In the genomic region with DNA sequence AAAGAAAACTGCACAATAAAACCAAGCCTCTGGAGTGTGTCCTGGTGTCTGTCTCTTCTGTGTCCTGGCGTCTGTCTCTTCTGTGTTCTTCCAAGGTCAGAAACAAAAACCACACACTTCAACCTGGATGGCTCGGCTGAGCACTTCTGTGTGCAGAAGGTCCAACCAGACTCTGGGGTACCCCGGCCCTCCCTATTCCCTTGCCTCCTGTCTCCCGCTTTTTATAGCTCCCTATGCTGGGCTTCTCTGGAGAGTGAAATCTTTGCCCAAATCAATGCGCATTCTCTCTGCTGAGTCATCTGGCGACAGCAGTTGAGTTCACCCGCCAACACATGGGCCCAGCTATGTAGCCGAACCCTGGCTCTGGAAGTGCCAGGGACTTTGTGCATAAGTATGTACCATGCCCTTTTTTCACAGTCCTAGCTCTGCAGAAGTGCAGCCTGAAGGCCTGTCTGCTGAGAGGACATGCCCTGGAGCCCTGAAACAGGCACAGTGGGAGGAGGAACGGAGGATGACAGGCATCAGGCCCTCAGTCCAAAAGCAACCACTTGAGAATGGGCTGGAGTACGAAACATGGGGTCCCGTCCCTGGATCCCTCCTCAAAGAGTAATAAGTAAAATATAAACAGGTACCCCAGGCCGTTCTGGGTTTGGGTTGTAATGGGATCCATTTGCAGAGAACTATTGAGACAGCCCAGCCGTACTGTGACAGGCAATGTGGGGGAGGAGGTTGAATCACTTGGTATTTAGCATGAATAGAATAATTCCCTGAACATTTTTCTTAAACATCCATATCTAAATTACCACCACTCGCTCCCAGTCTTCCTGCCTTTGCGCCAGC, we compare ENCODE assay signal across 13 mouse cellular contexts. TPM values are rescaled to one million over a fixed set of nuclear protein-coding genes. Genes with fewer than 3 reads are reported as not detected.
DNase-seq lines count a peak whose midpoint lies in the region; TF ChIP-seq lines count a peak whose summit lies in the region.
"Had no signal": no experiment of that assay in that cellular context is flagged by ENCODE, and none has a peak within 500 bp of the region (broad histone marks: within the 10 kb centered on the region; RNA-seq: fewer than 3 reads in every experiment).

No protein-coding gene starts in this region.

- H3K4me1 ChIP-seq in ES-E14 (ENCODE audit: control insufficient read depth in 2 of 2, insufficient read depth in 2 of 2, low read length in 2 of 2, poor library complexity in 1 of 2): peaks cover 0 to 13% of the 10 kb centered on the region in 2 experiments; a peak in 2 of 4 replicates

- H3K27ac ChIP-seq in ES-E14 (ENCODE audit: insufficient read depth, low read depth, low read length, poor library complexity, severe bottlenecking): no peak overlapping the region
- H3K27ac ChIP-seq: limb, embryonic 13.5 days had no signal

- H3K36me3 ChIP-seq in ES-E14 (ENCODE audit: control insufficient read depth, insufficient read depth, low read length, poor library complexity, severe bottlenecking): peaks cover 2% of the 10 kb centered on the region
- H3K36me3 ChIP-seq: limb, embryonic 13.5 days had no signal

- H3K4me3 ChIP-seq in ES-E14 (ENCODE audit: insufficient read depth in 1 of 2, low read depth in 1 of 2, low read length in 2 of 2, poor library complexity in 1 of 2, severe bottlenecking in 1 of 2): no peak overlapping the region
- H3K4me3 ChIP-seq: limb, embryonic 13.5 days had no signal

- H3K9ac ChIP-seq in ES-E14 (ENCODE audit: insufficient read depth, low read depth, low read length, poor library complexity, severe bottlenecking): no peak overlapping the region
- H3K9ac ChIP-seq: limb, embryonic 13.5 days; lung, embryonic 14.5 days had no signal

- in situ Hi-C loops in ES-E14 (cut with MboI; ENCODE audit: low sequenced_read_pairs in 2 of 2, unreplicated experiment in 2 of 2): no loop called here

- H3K9me3 ChIP-seq in ES-E14 (ENCODE audit: control insufficient read depth, insufficient read depth, low read depth, low read length): no peaks in the 10 kb centered on the region
- H3K9me3 ChIP-seq: limb, embryonic 13.5 days had no signal

- DNase-seq in frontal cortex, postnatal 36 days (ENCODE audit: low spot score in 2 of 2): peak; percentile 69
- DNase-seq in frontal cortex, postnatal 10 days (ENCODE audit: low spot score in 2 of 2): no peak
- DNase-seq in 3134 (ENCODE audit: extremely low read depth, insufficient read length, low spot score) (peak; percentile 54), ES-E14 (ENCODE audit: low read depth, low spot score) (no peak)
- peak; percentile 36 to 52 for DNase-seq in layer of hippocampus, postnatal 10 days (ENCODE audit: low spot score in 2 of 2)
- no peak for DNase-seq in neural tube, embryonic 10.5 days (ENCODE audit: extremely low spot score, low spot score)
- DNase-seq in spleen, postnatal 4 days (ENCODE audit: low spot score in 2 of 2): no peak
- DNase-seq: gastrocnemius, postnatal 25 days; kidney, postnatal 10 days; lung, embryonic 14.5 days had no signal

TF ChIP-seq in ES-E14, 5 proteins besides CTCF, POLR2A, EP300 and RAD21:
- TF ChIP-seq MAFK (IDR thresholded peaks at IDR 0.05; ENCODE audit: insufficient read depth, low read depth, low read length): peak; percentile 59; the same call in 1 of the 2 replicates
- no peak for TF ChIP-seq CHD2 (IDR thresholded peaks at IDR 0.05; ENCODE audit: low read depth, low read length)

RNA-seq across cellular contexts. Expression of a gene that starts 5.6 kb away (rescaled TPM):
- total RNA-seq in ES-E14 (2012; rRNA removed): 10.2 and 15.8 TPM in 2 replicates
- 100 to 1,000 TPM; 644 to 646 TPM for total RNA-seq in layer of hippocampus, postnatal 10 days (2021)

RNA-seq across cellular contexts. Expression of a gene that starts 18.1 kb away (rescaled TPM):
- total RNA-seq in ES-E14 (2012; rRNA removed): 3.9 and 4.0 TPM in 2 replicates
- total RNA-seq in layer of hippocampus, postnatal 10 days (2021): 10 to 100 TPM; 41.7 to 47.2 TPM

RNA-seq across cellular contexts. Expression of a gene that starts 52.8 kb away (rescaled TPM):
- 0.09 and 0.11 TPM in 2 replicates for total RNA-seq in ES-E14 (2012; rRNA removed)
- 1 to 10 TPM in 1 of 2 experiments, not detected in 1; 2.4 TPM for total RNA-seq in layer of hippocampus, postnatal 10 days (2021)
- total RNA-seq: common myeloid progenitor, adult 5-6 weeks; gastrocnemius, postnatal 25 days; megakaryocyte-erythroid progenitor cell, adult 5-6 weeks had no signal

RNA-seq across cellular contexts. Expression of a gene that starts 58.3 kb away (rescaled TPM):
- total RNA-seq in ES-E14 (2012; rRNA removed): 0.79 and 1.6 TPM in 2 replicates
- 10 to 100 TPM; 16.0 to 17.6 TPM for total RNA-seq in layer of hippocampus, postnatal 10 days (2021)
- total RNA-seq: common myeloid progenitor, adult 5-6 weeks; megakaryocyte-erythroid progenitor cell, adult 5-6 weeks had no signal

Comparison
In these comparisons a context has a peak if more than half of its experiments do, and no peak if none do; other contexts are left out.
1. DNase-seq: peak in frontal cortex, postnatal 36 days (2 of 2), 3134 (single experiment) and layer of hippocampus, postnatal 10 days (2 of 2); none in frontal cortex, postnatal 10 days (0 of 2), ES-E14 (single experiment), neural tube, embryonic 10.5 days (single experiment) and spleen, postnatal 4 days (0 of 2).
2. RNA of a gene that starts 5.6 kb away (total RNA-seq): 644 to 646 TPM in layer of hippocampus, postnatal 10 days; 10.2 to 15.8 TPM in ES-E14; every median in the first group is over 10 times any median in the second.